In genomic region chr6:104402348-104402747, GRCm38 (mm10) we compare ENCODE assay signal across 17 mouse cellular contexts.
"Had no signal": no experiment of that assay in that cellular context is flagged by ENCODE, and none has a peak within 500 bp of the region (broad histone marks: within the 10 kb centered on the region; RNA-seq: fewer than 3 reads in every experiment).

No protein-coding gene starts in this region.

- H3K27me3 ChIP-seq: limb, embryonic 13.5 days; neural tube, embryonic 13.5 days; stomach, embryonic 15.5 days had no signal

- H3K9ac ChIP-seq: limb, embryonic 13.5 days; liver, embryonic 14.5 days; neural tube, embryonic 13.5 days; stomach, embryonic 15.5 days had no signal

- H3K4me1 ChIP-seq: limb, embryonic 13.5 days; midbrain, embryonic 10.5 days; neural tube, embryonic 13.5 days; stomach, embryonic 15.5 days had no signal

- DNase-seq: kidney, adult 2 months; kidney, postnatal 25 days; layer of hippocampus, adult 9-11 months; layer of hippocampus, postnatal 36 days; lung, adult 18-20 months; lung, postnatal 36 days; retina, postnatal 1 day; right cerebral cortex, postnatal 4 days; spleen, adult 18-20 months; thymus, adult 2 months; thymus, postnatal 25 days had no signal

- H3K4me3 ChIP-seq: limb, embryonic 13.5 days; midbrain, embryonic 10.5 days; neural tube, embryonic 13.5 days; stomach, embryonic 15.5 days had no signal

- H3K36me3 ChIP-seq: limb, embryonic 13.5 days; midbrain, embryonic 10.5 days; neural tube, embryonic 13.5 days; stomach, embryonic 15.5 days had no signal

- H3K4me2 ChIP-seq: limb, embryonic 13.5 days; neural tube, embryonic 13.5 days; stomach, embryonic 15.5 days had no signal

- ATAC-seq: intestine, embryonic 16.5 days had no signal

- H3K9me3 ChIP-seq: limb, embryonic 13.5 days; midbrain, embryonic 10.5 days; neural tube, embryonic 13.5 days; stomach, embryonic 15.5 days had no signal

- H3K27ac ChIP-seq: limb, embryonic 13.5 days; liver, embryonic 14.5 days; midbrain, embryonic 10.5 days; neural tube, embryonic 13.5 days; stomach, embryonic 15.5 days had no signal
